Mouse (Mus musculus): Measurements from ENCODE around the gene Slc5a10. TPM values are rescaled to one million over a fixed set of nuclear protein-coding genes. Genes with fewer than 3 reads are reported as not detected.
A peak's percentile ranks its signal among the peaks of the same experiment; 100 is the strongest.

Gene Slc5a10
- polyA plus RNA-seq, 1 experiment from 2014 or later, result not detected

- DNase-seq (ENCODE audit: low spot score), result no peak
- ATAC-seq, result no peak
Measured at GRCm38 (mm10) chr11:61740500-61740899, 19.9 kb upstream of the Slc5a10 start.

GRCm38 (mm10) chr11:61737290-61737689, 16.7 kb upstream of the Slc5a10 start:
- WGBS, result 92% methylated on average over 1 of the region's 1 CpGs
- peaks cover 81% of the 10 kb centered on the region for H3K36me3 ChIP-seq (ENCODE audit: control insufficient read depth, insufficient read depth, low read length)
- no peaks in the 10 kb centered on the region for H3K4me1 ChIP-seq (ENCODE audit: control insufficient read depth, insufficient read depth, low read length)

More at GRCm38 (mm10) chr11:61740500-61740899, 19.9 kb upstream of the Slc5a10 start:
- Histone ChIP-seq H3K36me3 (ENCODE audit: control insufficient read depth, insufficient read depth, low read length) (peaks cover 80% of the 10 kb centered on the region), H3K4me1 (ENCODE audit: control insufficient read depth, insufficient read depth, low read length) (no peaks in the 10 kb centered on the region), H3K9me3 (replicated peaks; ENCODE audit: control insufficient read depth, low read length) (no peaks in the 10 kb centered on the region), H3K4me3 (ENCODE audit: low read depth, low read length) (no peak overlapping the region), H3K27me3 (replicated peaks; ENCODE audit: control insufficient read depth, insufficient read depth, low read length) (no peaks in the 10 kb centered on the region), H3K27ac (ENCODE audit: low read depth, low read length) (no peak overlapping the region), H3K9ac (ENCODE audit: low read length) (no peak overlapping the region), H3K4me2 (ENCODE audit: low read length) (no peak overlapping the region)
- 94% methylated on average over 1 of the region's 1 CpGs for WGBS

GRCm38 (mm10) chr11:61732672-61733071, 12.0 kb upstream of the Slc5a10 start:
- peaks cover 71% of the 10 kb centered on the region for H3K36me3 ChIP-seq (ENCODE audit: control insufficient read depth, insufficient read depth, low read length)
- H3K4me3 ChIP-seq (ENCODE audit: low read depth, low read length), result no peak overlapping the region
- 91% methylated on average over 7 of the region's 7 CpGs for WGBS
- no peaks in the 10 kb centered on the region for H3K27me3 ChIP-seq (replicated peaks; ENCODE audit: control insufficient read depth, insufficient read depth, low read length)
- no peak overlapping the region for H3K9ac ChIP-seq (ENCODE audit: low read length)
- H3K27ac ChIP-seq (ENCODE audit: low read depth, low read length), result no peak overlapping the region
- H3K4me1 ChIP-seq (ENCODE audit: control insufficient read depth, insufficient read depth, low read length), result no peaks in the 10 kb centered on the region
- DNase-seq (ENCODE audit: low spot score), result no peak
- ATAC-seq, result no peak
- H3K4me2 ChIP-seq (ENCODE audit: low read length), result no peak overlapping the region
- H3K9me3 ChIP-seq (replicated peaks; ENCODE audit: control insufficient read depth, low read length), result no peaks in the 10 kb centered on the region

More at GRCm38 (mm10) chr11:61737290-61737689, 16.7 kb upstream of the Slc5a10 start:
- no peak overlapping the region for H3K4me3 ChIP-seq (ENCODE audit: low read depth, low read length)
- H3K9me3 ChIP-seq (replicated peaks; ENCODE audit: control insufficient read depth, low read length), result no peaks in the 10 kb centered on the region
- ATAC-seq (no peak), DNase-seq (ENCODE audit: low spot score) (no peak)
- H3K9ac ChIP-seq (ENCODE audit: low read length), result no peak overlapping the region
- H3K27ac ChIP-seq (ENCODE audit: low read depth, low read length), result no peak overlapping the region
- H3K4me2 ChIP-seq (ENCODE audit: low read length), result no peak overlapping the region
- no peaks in the 10 kb centered on the region for H3K27me3 ChIP-seq (replicated peaks; ENCODE audit: control insufficient read depth, insufficient read depth, low read length)

- DNase-seq (ENCODE audit: low spot score) (no peak), ATAC-seq (no peak)
- Histone ChIP-seq H3K27ac (ENCODE audit: low read depth, low read length) (no peak overlapping the region), H3K27me3 (replicated peaks; ENCODE audit: control insufficient read depth, insufficient read depth, low read length) (no peaks in the 10 kb centered on the region), H3K4me3 (ENCODE audit: low read depth, low read length) (no peak overlapping the region), H3K4me1 (ENCODE audit: control insufficient read depth, insufficient read depth, low read length) (no peaks in the 10 kb centered on the region), H3K36me3 (ENCODE audit: control insufficient read depth, insufficient read depth, low read length) (peaks cover 54% of the 10 kb centered on the region), H3K9ac (ENCODE audit: low read length) (no peak overlapping the region), H3K4me2 (ENCODE audit: low read length) (no peak overlapping the region), H3K9me3 (replicated peaks; ENCODE audit: control insufficient read depth, low read length) (no peaks in the 10 kb centered on the region)
- 87% methylated on average over 2 of the region's 2 CpGs for WGBS
Measured at GRCm38 (mm10) chr11:61728037-61728436, 7.4 kb upstream of the Slc5a10 start.

GRCm38 (mm10) chr11:61722077-61722476, 1.5 kb upstream of the Slc5a10 start:
- H3K4me2 ChIP-seq (ENCODE audit: low read length), result no peak overlapping the region
- DNase-seq (ENCODE audit: low spot score) (no peak), ATAC-seq (no peak)
- no peak overlapping the region for H3K27ac ChIP-seq (ENCODE audit: low read depth, low read length)
- no peak overlapping the region for H3K9ac ChIP-seq (ENCODE audit: low read length)
- H3K9me3 ChIP-seq (replicated peaks; ENCODE audit: control insufficient read depth, low read length), result no peaks in the 10 kb centered on the region
- no peak overlapping the region for H3K4me3 ChIP-seq (ENCODE audit: low read depth, low read length)
- peaks cover 11% of the 10 kb centered on the region; the same call in 1 of the 2 replicates for H3K36me3 ChIP-seq (ENCODE audit: control insufficient read depth, insufficient read depth, low read length)
- no peaks in the 10 kb centered on the region for H3K27me3 ChIP-seq (replicated peaks; ENCODE audit: control insufficient read depth, insufficient read depth, low read length)
- H3K4me1 ChIP-seq (ENCODE audit: control insufficient read depth, insufficient read depth, low read length), result no peaks in the 10 kb centered on the region
- WGBS, result 81% methylated on average over 5 of the region's 5 CpGs

GRCm38 (mm10) chr11:61719826-61720225, 800 bp downstream of the Slc5a10 start:
- ATAC-seq (no peak), DNase-seq (ENCODE audit: low spot score) (no peak)
- no peaks in the 10 kb centered on the region for H3K9me3 ChIP-seq (replicated peaks; ENCODE audit: control insufficient read depth, low read length)
- no peak overlapping the region for H3K9ac ChIP-seq (ENCODE audit: low read length)
- no peak overlapping the region for H3K27ac ChIP-seq (ENCODE audit: low read depth, low read length)
- H3K4me2 ChIP-seq (ENCODE audit: low read length), result no peak overlapping the region
- H3K4me1 ChIP-seq (ENCODE audit: control insufficient read depth, insufficient read depth, low read length), result no peaks in the 10 kb centered on the region; the same call in 1 of the 2 replicates
- no peak overlapping the region for H3K4me3 ChIP-seq (ENCODE audit: low read depth, low read length)
- WGBS, result 73% methylated on average over 8 of the region's 8 CpGs
- H3K27me3 ChIP-seq (replicated peaks; ENCODE audit: control insufficient read depth, insufficient read depth, low read length), result no peaks in the 10 kb centered on the region
- H3K36me3 ChIP-seq (ENCODE audit: control insufficient read depth, insufficient read depth, low read length), result no peaks in the 10 kb centered on the region

GRCm38 (mm10) chr11:61719387-61719786, 1.2 kb downstream of the Slc5a10 start:
- H3K36me3 ChIP-seq (ENCODE audit: control insufficient read depth, insufficient read depth, low read length), result no peaks in the 10 kb centered on the region
- DNase-seq (ENCODE audit: low spot score), result no peak
- no peak overlapping the region for H3K4me2 ChIP-seq (ENCODE audit: low read length)
- ATAC-seq, result no peak
- H3K4me1 ChIP-seq (ENCODE audit: control insufficient read depth, insufficient read depth, low read length), result no peaks in the 10 kb centered on the region; the same call in 1 of the 2 replicates
- WGBS, result 70% methylated on average over 3 of the region's 3 CpGs
- no peaks in the 10 kb centered on the region for H3K27me3 ChIP-seq (replicated peaks; ENCODE audit: control insufficient read depth, insufficient read depth, low read length)
- no peak overlapping the region for H3K27ac ChIP-seq (ENCODE audit: low read depth, low read length)
- H3K9ac ChIP-seq (ENCODE audit: low read length), result no peak overlapping the region
- H3K9me3 ChIP-seq (replicated peaks; ENCODE audit: control insufficient read depth, low read length), result no peaks in the 10 kb centered on the region
- no peak overlapping the region for H3K4me3 ChIP-seq (ENCODE audit: low read depth, low read length)

- Histone ChIP-seq H3K4me1 (ENCODE audit: control insufficient read depth, insufficient read depth, low read length) (no peaks in the 10 kb centered on the region; the same call in 1 of the 2 replicates), H3K4me3 (ENCODE audit: low read depth, low read length) (no peak overlapping the region), H3K9me3 (replicated peaks; ENCODE audit: control insufficient read depth, low read length) (no peaks in the 10 kb centered on the region), H3K27me3 (replicated peaks; ENCODE audit: control insufficient read depth, insufficient read depth, low read length) (no peaks in the 10 kb centered on the region), H3K27ac (ENCODE audit: low read depth, low read length) (no peak overlapping the region), H3K9ac (ENCODE audit: low read length) (no peak overlapping the region), H3K36me3 (ENCODE audit: control insufficient read depth, insufficient read depth, low read length) (no peaks in the 10 kb centered on the region), H3K4me2 (ENCODE audit: low read length) (no peak overlapping the region)
- ATAC-seq (no peak), DNase-seq (ENCODE audit: low spot score) (no peak)
- WGBS, result 38% methylated on average over 5 of the region's 5 CpGs
Measured at GRCm38 (mm10) chr11:61717990-61718389, 2.6 kb downstream of the Slc5a10 start.

GRCm38 (mm10) chr11:61715130-61715529, 5.5 kb downstream of the Slc5a10 start:
- H3K27ac ChIP-seq (ENCODE audit: low read depth, low read length), result no peak overlapping the region
- H3K4me1 ChIP-seq (ENCODE audit: control insufficient read depth, insufficient read depth, low read length), result no peaks in the 10 kb centered on the region; the same call in 1 of the 2 replicates
- H3K36me3 ChIP-seq (ENCODE audit: control insufficient read depth, insufficient read depth, low read length), result no peaks in the 10 kb centered on the region
- peak; percentile 20 for DNase-seq (ENCODE audit: low spot score)
- no peak overlapping the region for H3K4me3 ChIP-seq (ENCODE audit: low read depth, low read length)
- ATAC-seq, result no peak
- WGBS, result 60% methylated on average over 6 of the region's 6 CpGs
- H3K9ac ChIP-seq (ENCODE audit: low read length), result no peak overlapping the region
- no peaks in the 10 kb centered on the region for H3K9me3 ChIP-seq (replicated peaks; ENCODE audit: control insufficient read depth, low read length)
- no peak overlapping the region for H3K4me2 ChIP-seq (ENCODE audit: low read length)
- H3K27me3 ChIP-seq (replicated peaks; ENCODE audit: control insufficient read depth, insufficient read depth, low read length), result no peaks in the 10 kb centered on the region
